Mouse (Mus musculus): ENCODE data around the gene Med25.

- no peak for TF ChIP-seq GATA1 (IDR thresholded peaks at IDR 0.05; ENCODE audit: borderline replicate concordance, low read length)
- no peak for TF ChIP-seq FLI1 (IDR thresholded peaks at IDR 0.05; ENCODE audit: low read length)
These were observed 33.0 kb upstream of the Med25 start for GRCm38 (mm10) chr7:44925468-44925867.
